Mouse (Mus musculus): ENCODE measurements around the gene Mon2. TPM values are rescaled to one million over a fixed set of nuclear protein-coding genes. Genes with fewer than 3 reads are reported as not detected.

Gene Mon2
- polyA plus RNA-seq, 1 experiment from 2014 or later, result 8.1 TPM

DNA sequence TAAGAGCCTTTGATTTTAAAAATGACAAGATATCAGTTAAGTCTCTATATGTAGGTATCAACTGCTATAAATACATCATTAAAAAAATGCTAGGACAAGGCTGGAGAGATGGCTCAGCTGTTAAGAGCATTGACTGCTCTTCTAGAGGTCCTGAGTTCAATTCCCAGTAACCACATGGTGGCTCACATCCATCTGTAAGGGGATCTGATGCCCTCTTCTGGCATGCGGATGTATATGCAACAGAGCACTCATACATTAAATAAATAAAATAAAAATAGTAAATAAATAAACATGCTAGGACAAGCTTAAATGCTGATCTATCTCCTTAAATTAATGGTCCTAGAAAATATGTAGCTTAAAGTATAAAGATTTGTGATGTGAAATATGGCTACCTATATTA, 19.2 kb downstream of the Mon2 start:
- Histone ChIP-seq H3K4me1 (replicated peaks) (no peaks in the 10 kb centered on the region), H3K4me3 (replicated peaks) (no peak overlapping the region), H3K9ac (no peak overlapping the region), H3K27me3 (no peaks in the 10 kb centered on the region), H3K36me3 (replicated peaks) (0 out of 2 replicates have a peak, but pooled peaks cover 3% of the 10 kb centered on the region), H3K9me3 (replicated peaks) (no peaks in the 10 kb centered on the region), H3K4me2 (no peak overlapping the region), H3K27ac (replicated peaks) (no peak overlapping the region)
- no peak for ATAC-seq (ENCODE audit: insufficient read depth)
- WGBS (ENCODE audit: insufficient replicate concordance), result 61% methylated on average over 1 of the region's 1 CpGs

DNA sequence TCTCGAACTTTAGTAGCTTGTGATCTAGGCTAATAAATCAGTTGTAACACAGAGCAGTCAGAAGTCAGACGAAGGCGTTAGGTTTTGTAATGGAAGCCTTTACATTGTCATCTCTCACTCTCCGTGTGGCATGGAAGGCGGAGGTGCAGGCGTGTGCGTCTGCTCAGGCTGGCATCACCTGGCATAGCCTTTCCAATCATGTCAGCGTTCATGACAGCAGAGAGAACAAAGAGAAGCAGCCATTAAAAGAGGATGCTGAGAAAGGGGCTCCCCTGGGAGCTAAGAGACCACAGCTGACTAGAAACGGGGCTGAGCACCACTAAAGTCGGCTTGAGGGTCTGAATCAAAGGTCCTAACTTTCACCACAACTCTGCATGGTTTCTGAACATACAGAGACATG, 19.8 kb downstream of the Mon2 start:
- no peak overlapping the region for H3K27ac ChIP-seq (replicated peaks)
- ATAC-seq (ENCODE audit: insufficient read depth), result no peak
- H3K4me2 ChIP-seq, result no peak overlapping the region
- H3K9me3 ChIP-seq (replicated peaks), result no peaks in the 10 kb centered on the region
- no peak overlapping the region for H3K4me3 ChIP-seq (replicated peaks)
- no peaks in the 10 kb centered on the region for H3K4me1 ChIP-seq (replicated peaks)
- no peaks in the 10 kb centered on the region for H3K27me3 ChIP-seq
- WGBS (ENCODE audit: insufficient replicate concordance), result 78% methylated on average over 10 of the region's 10 CpGs
- H3K9ac ChIP-seq, result no peak overlapping the region
- H3K36me3 ChIP-seq (replicated peaks), result 0 out of 2 replicates have a peak, but pooled peaks cover 7% of the 10 kb centered on the region

DNA sequence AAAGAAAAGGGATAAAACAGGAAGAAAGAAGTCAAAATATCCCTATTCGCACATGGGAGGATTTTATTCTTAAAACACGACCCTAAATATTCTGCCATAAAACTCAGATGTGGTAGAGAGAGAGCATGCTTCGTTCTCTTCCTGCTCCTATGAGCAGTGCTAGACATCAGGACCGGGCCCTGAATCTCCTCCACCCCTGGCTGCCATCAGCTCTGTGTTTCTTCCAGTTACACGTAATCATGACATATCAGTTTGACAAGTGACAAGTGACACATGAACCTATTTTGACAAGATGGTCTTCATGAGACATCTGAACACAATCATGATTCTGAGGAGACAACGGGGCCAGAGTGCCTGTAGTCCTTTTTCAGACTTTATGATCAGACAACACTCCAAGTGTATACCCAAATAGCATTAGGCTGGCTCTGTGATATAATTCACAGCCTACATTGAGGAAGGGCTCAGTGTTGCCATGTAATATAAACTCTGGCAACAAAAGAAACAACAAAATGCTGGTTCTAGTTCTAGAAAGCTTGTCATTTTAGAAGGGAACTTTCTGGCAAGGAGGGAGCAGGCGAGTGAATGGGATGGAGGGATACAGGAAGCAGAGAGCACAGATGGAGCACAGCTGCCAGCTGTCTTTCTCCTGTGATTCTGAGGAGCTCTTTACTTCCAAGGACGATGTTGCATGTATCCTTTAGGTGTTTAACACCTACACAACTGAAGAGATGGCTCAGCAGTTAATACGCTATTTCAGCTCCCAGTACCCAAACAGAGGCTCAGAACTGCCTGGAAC, 20.9 kb downstream of the Mon2 start:
- no peak overlapping the region for H3K27ac ChIP-seq (replicated peaks)
- no peak overlapping the region for H3K9ac ChIP-seq
- ATAC-seq (ENCODE audit: insufficient read depth), result no peak
- H3K27me3 ChIP-seq, result no peaks in the 10 kb centered on the region
- WGBS (ENCODE audit: insufficient replicate concordance), result 72% methylated on average over 9 of the region's 9 CpGs
- no peak overlapping the region for H3K4me3 ChIP-seq (replicated peaks)
- H3K4me1 ChIP-seq (replicated peaks), result no peaks in the 10 kb centered on the region
- no peak overlapping the region for H3K4me2 ChIP-seq
- H3K9me3 ChIP-seq (replicated peaks), result no peaks in the 10 kb centered on the region
- peaks cover 14% of the 10 kb centered on the region; the same call in 1 of the 2 replicates for H3K36me3 ChIP-seq (replicated peaks)

DNA sequence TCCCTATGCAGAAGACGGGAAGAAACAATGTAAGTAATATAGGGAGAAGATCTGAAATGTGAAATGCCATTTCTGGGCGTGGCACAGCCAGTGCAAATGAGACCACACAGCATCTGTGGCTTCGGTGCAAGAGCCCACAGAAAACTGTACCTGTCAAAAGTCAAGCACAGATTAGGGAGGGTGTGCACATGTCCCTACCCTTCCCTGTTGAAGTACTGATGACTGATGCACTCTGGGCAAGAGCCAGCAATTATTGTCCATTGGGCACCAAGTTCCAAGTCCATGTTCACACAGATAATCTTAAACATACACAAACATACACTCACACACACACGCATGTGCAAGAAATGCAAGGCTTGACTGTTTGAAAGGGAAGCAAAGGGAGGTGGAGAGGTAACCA, 22.7 kb downstream of the Mon2 start:
- no peaks in the 10 kb centered on the region for H3K9me3 ChIP-seq (replicated peaks)
- no peak overlapping the region for H3K9ac ChIP-seq
- ATAC-seq (ENCODE audit: insufficient read depth), result no peak
- no peaks in the 10 kb centered on the region for H3K27me3 ChIP-seq
- peaks cover 22% of the 10 kb centered on the region; the same call in 1 of the 2 replicates for H3K36me3 ChIP-seq (replicated peaks)
- H3K4me2 ChIP-seq, result no peak overlapping the region
- H3K27ac ChIP-seq (replicated peaks), result no peak overlapping the region
- no peaks in the 10 kb centered on the region for H3K4me1 ChIP-seq (replicated peaks)
- H3K4me3 ChIP-seq (replicated peaks), result no peak overlapping the region
- WGBS (ENCODE audit: insufficient replicate concordance), result 65% methylated on average over 4 of the region's 4 CpGs

DNA sequence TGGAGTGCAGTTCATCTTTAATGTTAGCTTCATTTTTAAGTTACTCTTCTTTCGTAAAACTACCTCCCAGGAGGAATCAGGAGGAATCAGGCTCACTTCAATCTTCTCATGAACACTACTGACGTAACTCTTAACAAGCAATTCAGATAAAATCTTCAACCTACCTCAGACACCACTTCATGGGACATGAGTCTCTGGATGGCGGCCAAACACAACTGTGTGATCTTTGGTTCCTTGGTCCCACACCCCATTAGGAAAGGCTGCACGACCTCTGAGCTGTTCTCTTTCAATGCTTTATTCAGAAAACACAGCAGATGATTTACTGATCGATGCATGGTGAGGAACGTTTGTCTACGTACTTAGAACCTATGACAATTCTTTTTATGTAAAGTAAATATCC, 24.3 kb downstream of the Mon2 start:
- 78% methylated on average over 7 of the region's 7 CpGs for WGBS (ENCODE audit: insufficient replicate concordance)

DNA sequence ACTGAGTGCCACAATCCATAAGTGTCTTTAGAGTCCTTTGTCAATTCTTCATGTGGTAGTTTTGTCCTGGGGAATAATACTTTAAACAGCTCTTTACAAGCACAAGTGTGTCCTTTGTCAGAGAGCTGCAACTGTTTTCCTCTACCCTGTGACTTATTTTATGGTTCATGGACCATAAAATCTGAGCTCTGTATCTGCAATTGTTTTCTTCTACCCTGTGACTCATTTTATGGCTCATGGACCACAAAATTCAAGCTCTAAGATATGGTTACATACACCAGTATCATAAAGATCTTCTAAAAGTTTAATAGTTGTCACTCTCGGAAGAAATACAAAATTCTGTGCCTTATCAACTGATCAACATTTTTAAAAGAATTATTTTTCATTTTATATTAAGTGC, 27.6 kb downstream of the Mon2 start:
- Histone ChIP-seq H3K4me2 (no peak overlapping the region), H3K4me1 (replicated peaks) (no peaks in the 10 kb centered on the region), H3K36me3 (replicated peaks) (peaks cover 32% of the 10 kb centered on the region; the same call in 1 of the 2 replicates), H3K27me3 (no peaks in the 10 kb centered on the region), H3K9me3 (replicated peaks) (no peaks in the 10 kb centered on the region), H3K9ac (no peak overlapping the region), H3K27ac (replicated peaks) (no peak overlapping the region), H3K4me3 (replicated peaks) (no peak overlapping the region)
- 73% methylated on average over 1 of the region's 1 CpGs for whole genome bisulfite sequencing (ENCODE audit: insufficient replicate concordance)
- no peak for ATAC-seq (ENCODE audit: insufficient read depth)

More for the DNA sequence above, 24.3 kb downstream of the Mon2 start:
- Histone ChIP-seq H3K9ac (no peak overlapping the region), H3K27ac (replicated peaks) (no peak overlapping the region), H3K4me3 (replicated peaks) (no peak overlapping the region), H3K4me1 (replicated peaks) (no peaks in the 10 kb centered on the region), H3K4me2 (no peak overlapping the region), H3K9me3 (replicated peaks) (no peaks in the 10 kb centered on the region), H3K36me3 (replicated peaks) (peaks cover 27% of the 10 kb centered on the region; the same call in 1 of the 2 replicates), H3K27me3 (no peaks in the 10 kb centered on the region)
- ATAC-seq (ENCODE audit: insufficient read depth), result no peak

DNA sequence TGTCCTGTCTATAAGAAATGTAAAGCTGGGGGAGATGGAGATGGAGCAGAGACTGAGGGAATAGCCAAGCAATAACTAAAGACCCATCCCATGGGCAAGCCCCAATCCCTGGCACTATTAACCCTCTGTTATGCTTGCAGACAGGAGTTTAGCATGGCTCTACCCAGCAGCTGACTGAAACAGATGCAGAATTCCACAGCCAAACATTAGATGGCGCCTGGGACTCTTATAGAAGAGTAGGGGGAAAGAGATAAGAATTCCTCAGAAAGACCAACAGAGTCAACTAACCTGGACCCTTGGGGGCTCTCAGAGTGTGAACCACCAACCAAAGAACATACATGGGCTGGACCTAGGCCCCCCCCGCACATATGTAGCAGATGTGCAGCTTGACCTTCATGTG, 36.4 kb downstream of the Mon2 start:
- Histone ChIP-seq H3K4me2 (no peak overlapping the region), H3K36me3 (replicated peaks) (peaks cover 55% of the 10 kb centered on the region), H3K9me3 (replicated peaks) (no peaks in the 10 kb centered on the region), H3K4me1 (replicated peaks) (no peaks in the 10 kb centered on the region), H3K9ac (no peak overlapping the region), H3K27me3 (no peaks in the 10 kb centered on the region), H3K27ac (replicated peaks) (no peak overlapping the region), H3K4me3 (replicated peaks) (no peak overlapping the region)
- ATAC-seq (ENCODE audit: insufficient read depth), result no peak
- 59% methylated on average over 2 of the region's 2 CpGs for WGBS (ENCODE audit: insufficient replicate concordance)

DNA sequence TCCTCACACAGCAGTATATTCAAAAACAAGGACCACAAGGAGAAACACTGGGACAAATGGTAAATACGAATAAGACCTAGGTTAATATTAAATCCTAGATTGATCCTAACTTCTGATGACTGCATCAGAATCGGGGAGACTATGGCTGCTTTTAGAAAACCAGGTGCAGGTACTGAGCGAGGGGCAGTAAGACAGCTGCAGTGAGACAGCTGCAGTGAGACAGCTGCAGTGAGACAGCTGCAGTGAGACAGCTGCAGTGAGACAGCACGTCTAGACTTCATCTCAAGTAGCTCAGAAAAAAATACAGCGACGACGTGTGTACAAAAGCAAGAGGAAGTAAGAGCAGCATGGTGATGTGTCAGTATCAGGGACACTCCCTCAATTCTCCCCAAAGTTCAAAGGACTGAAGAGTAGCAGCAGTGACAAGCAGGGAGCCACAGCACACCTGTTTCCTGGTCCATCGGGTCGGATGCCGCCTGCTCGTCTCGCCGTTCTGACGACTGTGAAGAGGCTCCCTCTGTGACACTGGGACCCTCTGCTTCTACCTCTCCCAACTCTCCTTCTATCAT, 44.1 kb downstream of the Mon2 start:
- no peak overlapping the region for H3K27ac ChIP-seq (replicated peaks)
- H3K9ac ChIP-seq, result no peak overlapping the region
- no peak for ATAC-seq (ENCODE audit: insufficient read depth)
- no peaks in the 10 kb centered on the region for H3K9me3 ChIP-seq (replicated peaks)
- H3K4me1 ChIP-seq (replicated peaks), result no peaks in the 10 kb centered on the region
- WGBS (ENCODE audit: insufficient replicate concordance), result 76% methylated on average over 14 of the region's 14 CpGs
- H3K4me2 ChIP-seq, result no peak overlapping the region
- peaks cover 74% of the 10 kb centered on the region for H3K36me3 ChIP-seq (replicated peaks)
- no peak overlapping the region for H3K4me3 ChIP-seq (replicated peaks)
- H3K27me3 ChIP-seq, result no peaks in the 10 kb centered on the region

DNA sequence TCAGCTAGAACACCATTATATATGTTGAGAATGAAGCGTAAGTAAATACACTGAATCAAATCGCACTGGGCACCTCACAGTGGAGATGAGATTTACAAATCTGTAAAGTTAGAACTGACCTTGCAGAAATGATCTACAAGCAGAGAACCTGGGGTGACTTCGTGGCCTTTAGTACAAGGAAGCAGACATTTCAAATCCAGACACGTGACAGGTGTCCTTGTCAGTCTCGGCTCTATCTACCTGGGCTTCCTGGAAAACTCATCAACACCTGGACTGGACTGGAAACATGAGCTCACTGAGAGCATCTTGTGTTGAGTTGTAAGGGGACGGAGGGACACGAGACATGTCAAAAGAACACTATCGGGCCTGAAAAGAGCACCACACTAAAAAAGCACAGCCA, 44.9 kb downstream of the Mon2 start:
- H3K36me3 ChIP-seq (replicated peaks), result peaks cover 75% of the 10 kb centered on the region
- H3K4me3 ChIP-seq (replicated peaks), result no peak overlapping the region
- no peaks in the 10 kb centered on the region for H3K4me1 ChIP-seq (replicated peaks)
- H3K4me2 ChIP-seq, result no peak overlapping the region
- H3K27ac ChIP-seq (replicated peaks), result no peak overlapping the region
- no peaks in the 10 kb centered on the region for H3K9me3 ChIP-seq (replicated peaks)
- 83% methylated on average over 8 of the region's 8 CpGs for WGBS (ENCODE audit: insufficient replicate concordance)
- H3K27me3 ChIP-seq, result no peaks in the 10 kb centered on the region
- ATAC-seq (ENCODE audit: insufficient read depth), result no peak
- no peak overlapping the region for H3K9ac ChIP-seq

DNA sequence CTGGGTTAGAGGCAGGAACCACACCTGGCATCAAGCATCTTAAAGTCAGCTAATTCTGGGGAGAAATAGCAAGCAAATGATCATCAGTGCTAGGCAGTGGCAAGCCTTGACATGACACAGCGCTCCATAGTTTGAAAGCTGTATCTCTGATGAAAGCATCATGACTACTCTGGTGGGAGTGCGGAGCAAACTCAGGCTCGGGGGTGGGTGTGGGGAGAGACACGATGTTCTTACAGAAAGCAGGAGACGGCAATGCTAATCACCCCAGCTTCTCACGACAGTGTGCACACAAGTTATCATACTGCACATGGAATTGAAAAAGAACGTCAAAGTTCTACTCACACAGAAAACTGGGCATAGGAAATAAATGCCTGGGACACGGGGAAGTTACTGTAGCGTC, 45.7 kb downstream of the Mon2 start:
- H3K9me3 ChIP-seq (replicated peaks), result no peaks in the 10 kb centered on the region
- H3K4me2 ChIP-seq, result no peak overlapping the region
- H3K4me1 ChIP-seq (replicated peaks), result no peaks in the 10 kb centered on the region
- WGBS (ENCODE audit: insufficient replicate concordance), result 82% methylated on average over 9 of the region's 9 CpGs
- ATAC-seq (ENCODE audit: insufficient read depth), result no peak
- H3K27me3 ChIP-seq, result no peaks in the 10 kb centered on the region
- no peak overlapping the region for H3K4me3 ChIP-seq (replicated peaks)
- no peak overlapping the region for H3K27ac ChIP-seq (replicated peaks)
- H3K36me3 ChIP-seq (replicated peaks), result peaks cover 76% of the 10 kb centered on the region
- no peak overlapping the region for H3K9ac ChIP-seq

DNA sequence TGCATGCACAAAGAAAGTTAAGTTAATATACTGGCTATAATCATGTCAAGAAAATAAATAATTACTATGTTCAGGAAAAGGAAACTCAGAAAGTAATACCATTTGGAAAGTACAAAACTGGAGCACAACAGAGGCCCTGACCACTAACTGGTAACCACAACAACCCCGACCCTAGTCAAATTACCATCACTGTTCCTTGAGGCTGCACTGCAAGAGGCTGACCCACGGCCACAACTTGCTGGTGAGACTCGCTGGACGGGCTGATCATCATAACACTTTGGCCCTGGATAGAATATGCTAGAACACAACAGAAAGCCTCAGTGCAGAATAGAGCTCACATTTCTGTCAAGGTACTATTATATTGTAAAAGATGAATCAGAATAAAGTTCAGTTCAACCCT, 47.4 kb downstream of the Mon2 start:
- H3K36me3 ChIP-seq (replicated peaks), result peaks cover 72% of the 10 kb centered on the region
- no peak overlapping the region for H3K4me3 ChIP-seq (replicated peaks)
- 76% methylated on average over 4 of the region's 4 CpGs for WGBS (ENCODE audit: insufficient replicate concordance)
- H3K4me1 ChIP-seq (replicated peaks), result no peaks in the 10 kb centered on the region
- H3K4me2 ChIP-seq, result no peak overlapping the region
- no peak for ATAC-seq (ENCODE audit: insufficient read depth)
- H3K9me3 ChIP-seq (replicated peaks), result no peaks in the 10 kb centered on the region
- H3K27ac ChIP-seq (replicated peaks), result no peak overlapping the region
- H3K27me3 ChIP-seq, result no peaks in the 10 kb centered on the region
- no peak overlapping the region for H3K9ac ChIP-seq
